Mouse (Mus musculus) Patski (cell line): ENCODE results near the gene Lrrn3. TPM values are rescaled to one million over a fixed set of nuclear protein-coding genes. Genes with fewer than 3 reads are reported as not detected.

Experiments used
- ATAC-seq: fragments of 100-300 bp; one replicate; pipeline ENCODE4 v1.8.0; 2021
- CTCF ChIA-PET: fragments of 350-600 bp; sonication (Branson Sonifier 250); formaldehyde crosslinking; loops from one replicate; lab custom pipeline; 2022; ENCODE audit warnings: inconsistent platforms; lab: Charles Lee
- POLR2A ChIA-PET: fragments of 350-600 bp; sonication (Branson Sonifier 250); formaldehyde crosslinking; loops from one replicate; lab custom pipeline; 2022; ENCODE audit warnings: antibody characterized with exemption, inconsistent platforms; lab: Charles Lee
- DNase-seq: peaks from one replicate; pipeline ENCODE4 v3.0.0-alpha.2; 2011; ENCODE audit warnings: low read depth, low spot score
- H3K27me3 ChIP-seq: fragments of 371-371 bp; one replicate; pipeline ENCODE4 v1.5.1; 2021
- CTCF ChIP-seq: fragments of 100-300 bp; IDR thresholded peaks from one replicate; pipeline ENCODE4 v1.5.1; 2021
- in situ Hi-C: fragments of 300-500 bp; cut with MboI; formaldehyde crosslinking; loops from 3 replicates; pipeline ENCODE4 v1.11.1; 2018; ENCODE audit warnings: low pct_unique_long_range_greater_than_20kb, mixed read lengths
- polyA plus RNA-seq: library from polyadenylated mRNA; unstranded; gene quantifications from one replicate; pipeline ENCODE4 v1.2.3, GENCODE M21; 2021

The Lrrn3 gene
- polyA plus RNA-seq, 1 experiment from 2014 or later: 8.4 TPM

DNA sequence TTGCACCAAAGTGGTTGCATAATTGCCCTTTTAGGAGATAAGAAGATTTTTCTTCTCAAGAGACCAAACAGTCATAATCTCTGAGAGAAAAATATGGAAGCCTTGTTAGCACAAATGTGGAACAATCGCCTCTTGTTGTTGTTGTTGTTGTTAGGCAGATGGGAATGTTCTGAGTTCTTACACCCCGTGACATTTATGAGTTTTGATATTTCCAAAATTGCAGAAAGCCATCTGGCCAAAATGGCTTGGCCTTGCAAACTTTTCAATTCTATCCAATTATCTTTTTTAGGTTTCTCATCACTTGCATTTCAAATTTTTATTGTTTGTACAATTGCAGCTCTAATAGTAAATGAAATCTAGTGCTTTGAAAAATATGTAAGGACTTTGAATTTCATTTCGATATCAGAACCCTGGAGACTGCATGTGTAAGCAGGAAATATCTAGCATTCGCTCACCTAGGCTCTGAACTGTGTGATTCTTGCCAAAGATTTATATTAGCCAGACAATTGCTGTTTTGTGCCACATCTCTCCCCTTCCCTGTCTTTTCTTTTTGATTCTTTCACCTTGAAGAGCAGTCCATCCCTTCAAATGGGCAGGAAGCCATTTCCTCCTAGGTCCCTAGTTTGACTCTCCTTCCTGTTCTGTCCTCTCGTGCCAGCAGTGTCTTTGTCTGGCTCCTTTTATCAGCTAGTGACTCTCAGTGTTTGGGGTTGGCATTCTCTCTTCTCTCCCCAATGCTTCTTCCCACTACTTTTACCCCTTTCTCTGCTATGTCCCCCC lies 49.8 kb downstream of the Lrrn3 start:
- no peaks in the 10 kb centered on the region for H3K27me3 ChIP-seq
- ATAC-seq (no peak), DNase-seq (no peak)
- POLR2A ChIA-PET: interaction anchor here (0.7 kb wide), 1 partner anchor 566 kb away, joined by 3 read pairs; no protein-coding TSS in a partner anchor
- CTCF ChIA-PET: no interaction called here
- no peak for TF ChIP-seq CTCF
- in situ Hi-C loops: no loop called here

DNA sequence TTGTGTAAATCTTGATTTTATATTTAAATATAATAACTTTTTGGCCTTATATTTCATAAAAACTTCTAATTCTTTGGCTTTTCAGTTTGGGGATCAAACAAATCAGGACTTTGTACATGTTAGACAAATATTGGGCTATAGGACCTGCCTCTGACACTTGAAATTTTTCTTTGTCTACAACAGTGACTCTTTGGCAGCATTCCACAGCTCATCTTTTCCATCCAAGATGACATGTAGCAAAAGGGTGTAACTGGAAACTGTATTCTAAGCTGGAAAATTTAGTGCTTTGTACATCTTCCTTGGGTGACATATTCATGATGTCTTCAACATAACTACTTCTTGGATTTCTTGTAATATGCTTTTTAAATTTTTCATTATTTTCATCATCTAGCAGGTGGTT lies 57.4 kb downstream of the Lrrn3 start:
- no peaks in the 10 kb centered on the region for H3K27me3 ChIP-seq
- no peak for TF ChIP-seq CTCF
- in situ Hi-C loops: no loop called here
- no peak for ATAC-seq
- POLR2A ChIA-PET: no interaction called here
- CTCF ChIA-PET: no interaction called here
- no peak for DNase-seq

DNA sequence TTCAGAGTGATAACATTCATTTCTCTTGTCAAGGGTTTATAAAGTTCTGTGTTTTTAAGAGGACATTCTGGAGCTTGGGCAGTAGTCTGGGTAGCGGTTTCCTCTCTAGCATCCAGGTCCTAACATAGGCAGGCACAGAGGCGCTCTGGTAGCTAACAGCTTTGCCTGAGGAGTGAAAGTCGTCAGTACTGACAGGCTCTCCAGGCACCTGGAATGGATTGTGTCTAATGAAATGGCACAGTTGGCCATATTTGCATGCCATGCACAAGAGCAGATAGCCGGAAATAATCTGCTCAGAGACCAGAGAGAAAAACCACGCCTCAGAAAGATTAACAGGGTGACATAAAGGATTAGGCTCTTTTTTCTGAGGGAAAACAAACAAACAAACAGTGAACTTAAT lies 58.8 kb downstream of the Lrrn3 start:
- ChIA-PET POLR2A (no interaction called here), CTCF (interaction anchor here (0.6 kb wide), 1 partner anchor 100 kb away, joined by 3 read pairs; no protein-coding TSS in a partner anchor)
- no peak for TF ChIP-seq CTCF
- H3K27me3 ChIP-seq: no peaks in the 10 kb centered on the region
- DNase-seq (no peak), ATAC-seq (no peak)
- in situ Hi-C loops: no loop called here

DNA sequence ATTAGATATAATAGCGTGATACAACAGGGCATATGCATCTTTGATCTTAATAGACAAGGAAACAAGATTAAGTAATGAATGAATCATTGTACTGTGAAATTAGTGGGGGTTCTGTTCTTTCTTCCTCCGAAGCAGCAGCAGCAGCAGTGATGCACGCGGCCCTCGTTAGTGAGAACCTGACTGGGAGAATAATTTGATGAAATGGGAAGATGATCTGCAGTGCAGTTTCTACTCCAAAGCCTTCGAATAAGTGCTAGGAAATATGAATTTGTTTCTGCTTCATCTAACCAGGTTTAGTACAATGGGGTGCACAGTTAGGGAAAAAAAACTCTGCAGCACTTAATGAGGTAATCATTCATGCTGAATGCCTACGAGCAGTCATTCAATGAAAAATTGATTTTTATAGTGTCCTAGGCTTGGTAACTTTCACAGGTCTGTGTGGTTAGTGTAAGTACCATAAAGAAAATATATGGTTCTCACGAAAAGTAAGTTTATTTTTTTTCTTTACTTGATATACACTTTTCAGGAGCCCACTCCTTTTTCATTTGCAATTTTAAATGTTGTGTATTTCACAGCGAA lies 61.0 kb downstream of the Lrrn3 start:
- in situ Hi-C loops: no loop called here
- POLR2A ChIA-PET: no interaction called here

DNA sequence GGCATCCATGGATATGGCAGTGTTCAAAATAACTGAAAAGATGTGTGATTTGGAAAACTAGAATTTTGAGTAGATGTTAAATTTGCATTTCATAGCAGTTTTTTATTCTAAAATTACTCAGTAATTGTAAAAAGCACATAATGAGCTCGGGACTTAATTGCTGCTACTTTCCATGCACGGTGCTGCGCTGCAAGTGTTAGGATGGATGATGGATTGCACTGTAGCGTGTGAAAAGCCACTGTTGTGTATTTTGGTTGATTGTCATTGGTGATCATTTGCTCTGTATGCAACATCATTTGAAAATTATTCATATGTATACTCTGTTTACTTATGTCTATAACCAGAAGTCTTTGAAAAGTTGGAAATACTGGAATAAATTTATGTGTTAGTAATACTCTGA lies 68.3 kb downstream of the Lrrn3 start:
- ChIA-PET CTCF (no interaction called here), POLR2A (no interaction called here)
- no peaks in the 10 kb centered on the region for H3K27me3 ChIP-seq
- in situ Hi-C loops: no loop called here
- TF ChIP-seq CTCF: no peak
- ATAC-seq: no peak
- no peak for DNase-seq

More for the DNA sequence above, 61.0 kb downstream of the Lrrn3 start:
- ATAC-seq (no peak), DNase-seq (no peak)
- CTCF ChIA-PET: interaction anchor here (1.5 kb wide), 1 partner anchor 10 kb away, joined by 3 read pairs; no protein-coding TSS in a partner anchor
- no peak for TF ChIP-seq CTCF
- no peaks in the 10 kb centered on the region for H3K27me3 ChIP-seq

DNA sequence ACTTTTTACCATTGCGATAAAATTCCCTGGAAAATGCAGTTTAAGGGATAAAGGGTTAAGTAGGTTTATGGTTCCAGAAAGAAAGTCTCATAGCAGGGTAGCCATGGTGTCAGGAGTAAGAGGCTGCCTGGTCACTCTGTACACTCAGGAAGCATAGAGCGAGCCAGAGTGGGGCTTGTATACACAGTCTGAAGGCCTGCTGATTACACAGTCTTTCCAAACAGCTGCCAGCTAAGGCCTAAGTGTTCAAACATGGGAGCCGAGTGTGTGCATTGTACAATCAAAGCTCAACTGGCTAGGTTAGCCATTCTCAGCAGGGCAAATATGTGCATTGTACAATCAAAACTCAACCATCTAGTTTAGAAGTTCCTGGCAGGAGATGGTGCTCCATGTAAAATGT lies 69.1 kb downstream of the Lrrn3 start:
- in situ Hi-C loops: no loop called here
- ChIA-PET CTCF (no interaction called here), POLR2A (no interaction called here)
- no peak for TF ChIP-seq CTCF
- H3K27me3 ChIP-seq: no peaks in the 10 kb centered on the region
- DNase-seq (no peak), ATAC-seq (no peak)

DNA sequence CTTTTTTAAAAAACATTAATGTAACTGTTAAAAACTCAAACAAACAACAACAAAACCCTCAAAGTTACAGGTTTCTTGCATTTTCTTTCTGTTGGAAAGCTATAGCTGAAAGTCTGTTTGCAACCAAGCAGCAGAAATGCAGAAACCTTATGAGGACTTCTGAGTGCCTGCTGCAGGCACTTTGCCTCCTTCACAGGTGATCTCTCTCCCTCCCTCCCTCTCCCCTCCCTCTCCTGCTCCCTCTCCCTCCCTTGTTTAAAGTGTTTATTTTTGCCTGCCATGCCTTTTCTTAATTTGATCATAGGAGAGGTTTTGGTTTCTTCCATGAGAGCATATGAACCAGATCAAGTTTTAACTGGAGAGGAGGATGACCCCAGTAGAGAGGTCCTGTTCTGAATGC lies 69.6 kb downstream of the Lrrn3 start:
- ATAC-seq (no peak), DNase-seq (no peak)

DNA sequence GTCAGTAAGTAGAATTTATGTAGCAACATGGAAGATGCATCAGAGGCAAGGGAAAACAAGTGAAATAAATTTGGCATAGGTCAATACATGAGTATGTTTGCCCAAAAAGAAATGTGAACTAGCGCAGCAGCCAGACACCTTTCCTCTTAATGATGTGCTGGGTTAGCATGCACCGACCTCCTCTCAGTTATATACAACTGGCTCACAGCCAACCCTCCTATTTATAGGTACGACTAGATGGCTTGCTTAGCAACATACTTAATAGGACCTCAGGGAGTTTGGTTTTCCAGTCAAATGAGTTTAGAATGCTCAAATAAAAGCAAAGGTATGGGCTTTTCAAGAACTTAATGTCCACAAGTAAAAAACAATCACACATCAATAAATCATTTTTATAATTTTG lies 76.8 kb downstream of the Lrrn3 start:
- no peaks in the 10 kb centered on the region for H3K27me3 ChIP-seq
- CTCF ChIA-PET: no interaction called here
- in situ Hi-C loops: no loop called here
- TF ChIP-seq CTCF: no peak
- ATAC-seq: no peak
- DNase-seq: no peak
- POLR2A ChIA-PET: no interaction called here

More for the DNA sequence above, 69.6 kb downstream of the Lrrn3 start:
- CTCF ChIA-PET: no interaction called here
- POLR2A ChIA-PET: no interaction called here
- no peaks in the 10 kb centered on the region for H3K27me3 ChIP-seq
- in situ Hi-C loops: no loop called here
- TF ChIP-seq CTCF: no peak

DNA sequence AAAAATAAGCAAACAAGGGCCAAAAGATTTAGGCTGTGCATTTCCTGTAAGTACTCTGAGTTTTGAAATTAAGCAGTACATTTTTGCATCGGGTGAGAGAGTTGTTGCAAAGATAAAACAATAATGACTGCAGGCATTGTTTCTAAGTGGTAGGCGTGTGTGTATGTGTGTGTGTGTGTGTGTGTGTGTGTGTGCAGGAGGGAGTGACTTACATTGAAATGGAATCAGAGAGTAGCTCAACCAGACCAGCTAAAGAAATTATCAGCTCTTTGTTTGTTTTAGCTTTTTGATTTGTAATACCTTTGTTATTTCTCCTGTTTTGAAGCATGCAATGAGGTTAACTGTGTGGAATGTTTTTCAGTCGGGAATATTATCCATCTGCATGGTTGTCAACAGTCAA lies 84.3 kb downstream of the Lrrn3 start:
- DNase-seq: no peak
- POLR2A ChIA-PET: interaction anchor here (0.6 kb wide), 1 partner anchor 400 kb away, joined by 3 read pairs; no protein-coding TSS in a partner anchor
- in situ Hi-C loops: no loop called here
- CTCF ChIA-PET: no interaction called here
- no peak for TF ChIP-seq CTCF
- H3K27me3 ChIP-seq: no peaks in the 10 kb centered on the region
- no peak for ATAC-seq
